14 mouse cellular contexts compared by ENCODE assay signal in the genomic region with DNA sequence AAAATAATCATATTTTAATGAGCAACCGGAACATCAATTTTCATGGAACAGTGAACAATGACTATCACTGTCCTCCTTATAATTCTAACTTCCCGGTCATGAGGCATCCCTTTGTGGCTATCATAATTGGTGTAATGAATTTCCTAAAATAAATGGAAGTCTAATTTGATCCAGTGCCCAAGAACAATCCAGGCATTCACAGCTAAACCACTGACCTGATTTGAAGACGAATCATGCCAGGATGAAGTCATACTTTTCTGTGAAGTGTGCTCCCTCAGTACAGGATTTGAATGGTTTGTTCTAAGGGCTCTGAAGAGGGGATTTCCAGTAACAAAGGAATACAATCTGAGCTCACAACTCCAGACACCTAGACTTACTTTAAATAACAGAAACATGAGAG.
DNase-seq lines count a peak whose midpoint lies in the region; ATAC-seq and TF ChIP-seq lines count a peak whose summit lies in the region.
"Had no signal": no experiment of that assay in that cellular context is flagged by ENCODE, and none has a peak within 500 bp of the region (broad histone marks: within the 10 kb centered on the region; RNA-seq: fewer than 3 reads in every experiment).

No protein-coding gene starts in this region.

- H3K9ac ChIP-seq in heart, embryonic 13.5 days: no peak overlapping the region
- H3K9ac ChIP-seq in midbrain, embryonic 13.5 days (replicated peaks): no peak overlapping the region
- H3K9ac ChIP-seq: limb, embryonic 15.5 days; neural tube, embryonic 13.5 days had no signal

- 45% methylated on average over 3 of the region's 3 CpGs for WGBS in heart, embryonic 13.5 days
- WGBS in midbrain, embryonic 13.5 days: 57% methylated on average over 3 of the region's 3 CpGs
- 78% methylated on average over 3 of the region's 3 CpGs for WGBS in midbrain, embryonic 10.5 days
- WGBS in forebrain, embryonic 10.5 days: 59% methylated on average over 3 of the region's 3 CpGs
- 51% methylated on average over 3 of the region's 3 CpGs for WGBS in lung, adult 2 months

- no peak for DNase-seq in heart, postnatal 10 days
- no peak for DNase-seq in midbrain, embryonic 10.5 days (ENCODE audit: low spot score)
- no peak for DNase-seq in forebrain, embryonic 10.5 days (ENCODE audit: extremely low spot score, low spot score)
- peak; percentile 56 for DNase-seq in telencephalon, adult 2 months (ENCODE audit: low read depth, low spot score)
- no peak for DNase-seq in lung, adult 2 months
- DNase-seq: heart, adult 2 months; kidney, postnatal 25 days; right cerebral cortex, postnatal 4 days had no signal

- TF ChIP-seq CTCF in lung, adult 2 months (IDR thresholded peaks at IDR 0.05; ENCODE audit: insufficient read depth, low read length): no peak

- H3K4me2 ChIP-seq in heart, embryonic 13.5 days: no peak overlapping the region
- no peak overlapping the region for H3K4me2 ChIP-seq in midbrain, embryonic 13.5 days (replicated peaks)
- H3K4me2 ChIP-seq: limb, embryonic 15.5 days; neural tube, embryonic 13.5 days had no signal

- intact Hi-C loops in heart, postnatal 10 days (cut with DNase I): no loop called here

- H3K27me3 ChIP-seq in heart, embryonic 13.5 days (replicated peaks): no peaks in the 10 kb centered on the region
- H3K27me3 ChIP-seq in midbrain, embryonic 13.5 days: no peaks in the 10 kb centered on the region
- no peaks in the 10 kb centered on the region for H3K27me3 ChIP-seq in midbrain, embryonic 10.5 days (ENCODE audit: low read depth, poor library complexity, severe bottlenecking)
- no peaks in the 10 kb centered on the region for H3K27me3 ChIP-seq in forebrain, embryonic 10.5 days (ENCODE audit: poor library complexity, severe bottlenecking)
- H3K27me3 ChIP-seq: limb, embryonic 15.5 days; neural tube, embryonic 13.5 days had no signal

- no peaks in the 10 kb centered on the region for H3K36me3 ChIP-seq in heart, embryonic 13.5 days
- no peaks in the 10 kb centered on the region for H3K36me3 ChIP-seq in midbrain, embryonic 13.5 days
- no peaks in the 10 kb centered on the region for H3K36me3 ChIP-seq in midbrain, embryonic 10.5 days
- H3K36me3 ChIP-seq in forebrain, embryonic 10.5 days (replicated peaks): no peaks in the 10 kb centered on the region
- H3K36me3 ChIP-seq: limb, embryonic 15.5 days; neural tube, embryonic 13.5 days had no signal

- H3K27ac ChIP-seq in heart, embryonic 13.5 days (replicated peaks): 0 out of 2 replicates have a peak overlapping the region, but pooled peaks have one; percentile 29
- 0 out of 2 replicates have a peak overlapping the region, but pooled peaks have one; percentile 25 for H3K27ac ChIP-seq in midbrain, embryonic 13.5 days
- H3K27ac ChIP-seq in midbrain, embryonic 10.5 days (replicated peaks): no peak overlapping the region
- peak overlapping the region; percentile 40; the same call in 1 of the 2 replicates for H3K27ac ChIP-seq in forebrain, embryonic 10.5 days
- H3K27ac ChIP-seq: heart, adult 2 months; limb, embryonic 15.5 days; macrophage; neural tube, embryonic 13.5 days had no signal

- no peak overlapping the region for H3K4me3 ChIP-seq in heart, embryonic 13.5 days
- H3K4me3 ChIP-seq in midbrain, embryonic 13.5 days (replicated peaks): no peak overlapping the region
- H3K4me3 ChIP-seq in midbrain, embryonic 10.5 days: no peak overlapping the region
- H3K4me3 ChIP-seq in forebrain, embryonic 10.5 days: no peak overlapping the region
- no peak overlapping the region for H3K4me3 ChIP-seq in lung, adult 2 months (replicated peaks; ENCODE audit: extremely low read depth, low read depth, low read length)
- H3K4me3 ChIP-seq: erythroblast, embryonic 14.5 days; heart, adult 2 months; limb, embryonic 15.5 days; neural tube, embryonic 13.5 days had no signal

- no peak for ATAC-seq in heart, embryonic 13.5 days (ENCODE audit: extremely low read depth, insufficient number of reproducible peaks, low FRiP score, low TSS enrichment)
- ATAC-seq in midbrain, embryonic 13.5 days: no peak

- no peak for TF ChIP-seq POLR2A in lung, adult 2 months (IDR thresholded peaks at IDR 0.05; ENCODE audit: borderline replicate concordance, extremely low read depth, low read depth, low read length)

- H3K4me1 ChIP-seq in heart, embryonic 13.5 days: no peaks in the 10 kb centered on the region
- H3K4me1 ChIP-seq in midbrain, embryonic 13.5 days (replicated peaks): no peaks in the 10 kb centered on the region
- H3K4me1 ChIP-seq in midbrain, embryonic 10.5 days: no peaks in the 10 kb centered on the region
- peaks cover 4% of the 10 kb centered on the region; the same call in 1 of the 2 replicates for H3K4me1 ChIP-seq in forebrain, embryonic 10.5 days
- H3K4me1 ChIP-seq in lung, adult 2 months (ENCODE audit: control insufficient read depth, insufficient read depth, low read length): no peaks in the 10 kb centered on the region
- H3K4me1 ChIP-seq: limb, embryonic 15.5 days; neural tube, embryonic 13.5 days had no signal

- no peaks in the 10 kb centered on the region for H3K9me3 ChIP-seq in heart, embryonic 13.5 days
- no peaks in the 10 kb centered on the region for H3K9me3 ChIP-seq in midbrain, embryonic 13.5 days
- H3K9me3 ChIP-seq in midbrain, embryonic 10.5 days (replicated peaks): no peaks in the 10 kb centered on the region
- no peaks in the 10 kb centered on the region for H3K9me3 ChIP-seq in forebrain, embryonic 10.5 days
- H3K9me3 ChIP-seq: limb, embryonic 15.5 days; neural tube, embryonic 13.5 days had no signal
